Mouse (Mus musculus): Measurements from ENCODE around the gene Ulk1.
"Not testable (repeated sequence)": the region's sequence is repeated elsewhere in the genome, so short reads cannot be mapped to it uniquely, and the experiment has no call there.

Gene Ulk1

GRCm38 (mm10) chr5:110804012-110804743 lies 5.7 kb downstream of the Ulk1 start:
- peak; percentile 36 for DNase-seq (ENCODE audit: low spot score)

GRCm38 (mm10) chr5:110802809-110803208 lies 7.1 kb downstream of the Ulk1 start:
- no peak for DNase-seq (ENCODE audit: low spot score)

GRCm38 (mm10) chr5:110802186-110802585 lies 7.7 kb downstream of the Ulk1 start:
- DNase-seq (ENCODE audit: low spot score), result no peak

- no peak for DNase-seq (ENCODE audit: low spot score)
Observed at GRCm38 (mm10) chr5:110801036-110801624, 8.8 kb downstream of the Ulk1 start.

- no peak for DNase-seq (ENCODE audit: low spot score)
Observed at GRCm38 (mm10) chr5:110797696-110798095, 12.2 kb downstream of the Ulk1 start.

- DNase-seq (ENCODE audit: low spot score), result no peak
Observed at GRCm38 (mm10) chr5:110794363-110794762, 15.5 kb downstream of the Ulk1 start.

- no peak for DNase-seq (ENCODE audit: low spot score)
Observed at GRCm38 (mm10) chr5:110788684-110789083, 21.2 kb downstream of the Ulk1 start.

- no peak for DNase-seq (ENCODE audit: low spot score)
Observed at GRCm38 (mm10) chr5:110786081-110786835, 23.6 kb downstream of the Ulk1 start.

- DNase-seq (ENCODE audit: low spot score), result no peak
Observed at GRCm38 (mm10) chr5:110783150-110783549, 26.7 kb downstream of the Ulk1 start.

- DNase-seq (ENCODE audit: low spot score), result peak; percentile 73
Observed at GRCm38 (mm10) chr5:110781529-110782238, 28.2 kb downstream of the Ulk1 start.

GRCm38 (mm10) chr5:110780761-110781528 lies 29.0 kb downstream of the Ulk1 start:
- DNase-seq (ENCODE audit: low spot score), result no peak

- DNase-seq (ENCODE audit: low spot score), result peak; percentile 81
Observed at GRCm38 (mm10) chr5:110779998-110780760, 29.7 kb downstream of the Ulk1 start, which contains the start of gene Pus1. Pus1 (minus strand) TSS chr5:110780659.

GRCm38 (mm10) chr5:110779276-110779997 lies 30.5 kb downstream of the Ulk1 start:
- no peak for DNase-seq (ENCODE audit: low spot score)

- DNase-seq (ENCODE audit: low spot score), result no peak
Observed at GRCm38 (mm10) chr5:110778263-110778662, 31.6 kb downstream of the Ulk1 start.

GRCm38 (mm10) chr5:110776141-110776540 lies 33.8 kb downstream of the Ulk1 start:
- DNase-seq (ENCODE audit: low spot score), result no peak

GRCm38 (mm10) chr5:110774511-110774910 lies 35.4 kb downstream of the Ulk1 start:
- DNase-seq (ENCODE audit: low spot score), result no peak

GRCm38 (mm10) chr5:110772945-110773344 lies 37.0 kb downstream of the Ulk1 start:
- not testable (repeated sequence) for DNase-seq (ENCODE audit: low spot score)

GRCm38 (mm10) chr5:110770448-110771158 lies 39.3 kb downstream of the Ulk1 start, which contains the start of gene Ep400:
Ep400 (minus strand) TSS chr5:110770717.
- DNase-seq (ENCODE audit: low spot score), result peak; percentile 99

- DNase-seq (ENCODE audit: low spot score), result peak; percentile 56
Observed at GRCm38 (mm10) chr5:110770031-110770445, 39.9 kb downstream of the Ulk1 start.
